Mouse (Mus musculus) colon, adult 2 months (tissue): Measurements from ENCODE around the gene Cyp4f14. TPM values are rescaled to one million over a fixed set of nuclear protein-coding genes. Genes with fewer than 3 reads are reported as not detected.

Experiments used
- polyA plus RNA-seq: library from polyadenylated mRNA; depleted of rRNA; stranded (reverse); fragments of >200 nt; gene quantifications from 2 replicates; pipeline ENCODE4 v1.2.3, GENCODE M21; 2012; rRNA removed

Gene Cyp4f14
- polyA plus RNA-seq = 85.3 and 120 TPM in 2 replicates

DNA sequence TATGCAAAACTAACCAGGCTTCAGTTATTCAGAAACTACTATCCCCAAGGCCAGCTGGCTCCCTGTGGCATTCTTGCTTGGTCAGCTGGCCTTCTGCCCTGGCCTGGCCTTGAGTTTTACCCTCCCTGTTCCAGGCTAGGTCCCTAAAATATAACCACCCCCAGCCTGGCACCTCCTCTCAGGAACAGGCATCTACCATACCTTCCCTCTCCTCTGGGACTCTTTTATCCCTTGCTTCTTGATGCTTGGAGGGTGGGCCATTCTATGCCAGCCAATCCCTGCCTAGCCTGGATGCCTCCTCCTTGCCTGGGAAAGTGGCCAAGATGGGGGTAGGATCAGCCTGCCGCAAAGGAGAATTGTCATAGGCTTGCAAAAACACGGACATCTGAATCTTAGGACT, at the start of gene Cyp4f14:
Gene Cyp4f14 (minus strand): TSS at position 212 of the 400 bp plus-strand sequence.

DNA sequence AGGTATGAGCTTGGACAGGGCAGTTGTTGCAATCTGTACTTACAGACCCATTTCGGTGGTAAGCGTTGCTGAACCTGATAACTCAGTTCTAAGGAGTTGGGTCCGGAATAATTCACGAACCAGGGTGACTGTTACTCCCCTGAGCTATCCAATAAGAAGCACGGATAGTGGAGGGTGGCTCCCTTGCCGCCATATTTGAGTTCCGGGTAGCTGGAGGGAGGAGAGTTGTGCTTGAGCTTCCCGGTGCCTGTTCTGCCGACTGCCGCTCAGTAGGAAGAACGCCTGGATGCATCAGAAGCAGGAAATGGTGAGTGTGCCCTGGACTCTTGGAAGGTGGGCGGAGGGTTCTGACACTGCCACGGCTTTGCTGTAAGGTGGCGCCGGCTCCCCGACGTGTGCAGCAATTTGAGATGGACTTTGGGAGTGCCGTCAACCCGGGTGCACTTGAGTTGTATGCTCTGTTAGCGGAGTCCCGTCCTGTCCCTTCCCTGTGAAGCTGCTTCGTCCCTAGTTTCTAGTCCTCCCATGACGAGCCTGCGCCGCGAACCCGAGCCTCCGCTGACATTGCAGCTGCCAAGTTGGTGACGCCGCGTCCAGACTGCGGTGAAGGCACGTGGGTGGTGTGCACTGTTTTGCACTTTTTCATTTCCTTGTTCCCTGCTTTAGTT, 48.6 kb upstream of the Cyp4f14 start, which contains the start of gene Zfp472:
Gene Zfp472 (plus strand): TSS at position 192 of the 668 bp plus-strand sequence.

DNA sequence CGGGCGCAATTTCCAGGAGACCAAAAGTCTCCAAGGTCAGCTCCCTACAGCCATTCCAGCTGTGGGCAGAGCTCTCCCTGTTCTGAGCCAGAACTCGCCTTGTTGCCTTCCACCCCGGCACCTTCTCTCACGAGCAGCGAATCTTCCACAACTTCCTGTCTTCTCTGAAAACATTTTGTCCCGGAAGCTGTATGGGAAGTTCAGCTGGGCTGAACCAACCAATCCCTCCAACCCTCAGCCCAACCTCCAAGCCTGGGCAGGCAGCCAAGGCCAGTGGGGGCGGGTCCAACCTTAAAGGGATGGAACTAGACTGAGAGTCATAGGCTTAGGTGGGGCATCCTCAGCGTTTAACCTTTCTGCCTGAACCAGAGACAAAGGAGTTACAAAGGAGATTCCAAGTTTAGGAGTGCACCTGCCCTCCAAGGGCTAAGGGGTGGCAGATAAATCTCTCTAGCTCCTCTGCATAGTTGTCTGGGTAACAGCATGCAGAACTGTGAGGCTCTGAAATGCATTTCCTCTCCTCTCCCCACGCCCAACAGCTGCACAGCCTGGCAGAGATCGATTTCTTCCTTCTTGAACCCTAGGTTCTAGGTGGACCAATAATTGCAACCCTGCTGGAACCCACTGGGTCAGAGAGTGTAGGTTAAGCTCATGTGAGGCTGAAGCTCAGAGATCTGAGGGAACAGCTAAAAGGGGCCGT, 30.2 kb upstream of the Cyp4f14 start, which contains the start of gene Cyp4f13:
Gene Cyp4f13 (minus strand): TSS at position 188 of the 700 bp plus-strand sequence.

DNA sequence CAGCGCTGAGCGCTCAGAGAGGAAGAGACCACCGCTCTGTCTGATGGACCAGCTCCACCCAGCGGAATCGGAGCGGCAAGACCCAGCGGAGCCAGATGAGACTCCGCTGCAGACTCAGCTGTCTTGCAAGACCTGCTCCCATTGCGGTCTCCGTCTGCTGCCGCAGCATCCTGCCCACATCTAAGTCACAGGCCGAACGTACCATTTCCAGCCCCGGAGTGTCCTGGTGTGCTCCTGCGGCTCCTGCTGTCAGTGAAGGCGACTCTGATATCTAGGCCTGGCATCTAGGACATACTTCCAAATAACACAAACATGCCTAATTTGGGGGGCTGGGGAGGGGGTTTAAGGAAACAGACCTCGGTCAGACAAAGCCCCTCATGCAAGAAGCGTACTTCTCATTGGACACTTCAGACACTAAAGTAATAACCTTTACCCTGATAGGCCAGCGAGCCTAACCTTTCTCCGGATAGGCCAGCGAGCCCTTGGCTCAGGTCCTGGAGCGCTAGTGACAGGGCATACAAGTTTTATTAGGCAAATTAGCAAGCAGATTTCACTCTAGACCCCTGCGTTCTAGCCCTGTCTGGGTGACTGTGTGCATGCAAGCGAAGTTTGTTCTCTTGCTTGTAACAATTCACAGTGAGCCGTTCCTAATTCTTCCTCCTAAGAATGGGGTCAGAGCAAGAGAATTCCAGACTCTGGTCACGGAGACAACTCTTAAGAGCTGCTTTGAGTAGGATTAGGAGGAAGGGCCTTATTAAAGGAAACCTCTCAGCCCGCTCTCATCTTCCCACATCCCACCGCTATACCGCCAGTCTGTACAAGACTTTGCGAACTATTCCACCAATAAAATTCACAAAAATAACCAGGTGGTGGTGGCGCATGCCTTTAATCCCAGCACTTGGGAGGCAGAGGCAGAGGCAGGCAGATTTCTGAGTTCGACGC, 25.6 kb downstream of the Cyp4f14 start, which contains the start of gene Zfp870:
Gene Zfp870 (minus strand): TSS at position 404 of the 942 bp plus-strand sequence.

Other genes with a start within 250 kb of the Cyp4f14 start
- gene Cyp4f15, start 231.7 kb downstream of the Cyp4f14 start, polyA plus RNA-seq = not detected in 2 replicates
- gene Zfp871, start 129.1 kb downstream of the Cyp4f14 start, polyA plus RNA-seq = 3.9 and 4.9 TPM in 2 replicates
- gene Zfp811, start 107.4 kb downstream of the Cyp4f14 start, polyA plus RNA-seq = 0.15 TPM in 2 replicates
- 4.8 and 5.1 TPM in 2 replicates for gene Zfp799, start 87.1 kb downstream of the Cyp4f14 start, polyA plus RNA-seq
- gene Zfp870, start 25.7 kb downstream of the Cyp4f14 start, polyA plus RNA-seq = 0.59 and 0.64 TPM in 2 replicates
- 79.1 and 79.8 TPM in 2 replicates for gene Cyp4f13, start 30.1 kb upstream of the Cyp4f14 start, polyA plus RNA-seq
- 0.22 and 0.41 TPM in 2 replicates for gene Zfp472, start 48.5 kb upstream of the Cyp4f14 start, polyA plus RNA-seq
- 1.2 and 1.3 TPM in 2 replicates for gene Zfp952, start 75.8 kb upstream of the Cyp4f14 start, polyA plus RNA-seq
- 0.13 and 0.16 TPM in 2 replicates for gene Zfp763, start 116.1 kb upstream of the Cyp4f14 start, polyA plus RNA-seq
- not detected in 2 replicates for gene 4921501E09Rik, start 150.7 kb upstream of the Cyp4f14 start, polyA plus RNA-seq
- 0.87 and 1.1 TPM in 2 replicates for gene Zfp563, start 172.0 kb upstream of the Cyp4f14 start, polyA plus RNA-seq
- gene Morc2b, start 222.3 kb upstream of the Cyp4f14 start, polyA plus RNA-seq = not detected in 2 replicates